8 mouse cellular contexts compared by ENCODE assay signal in genomic region chr4:45971806-45972447, GRCm38 (mm10). TPM values are rescaled to one million over a fixed set of nuclear protein-coding genes. Genes with fewer than 3 reads are reported as not detected.
DNase-seq lines count a peak whose midpoint lies in the region; ATAC-seq and TF ChIP-seq lines count a peak whose summit lies in the region.

No protein-coding gene starts in this region.

- H3K27ac ChIP-seq in forebrain, embryonic 15.5 days (replicated peaks), result no peak overlapping the region
- H3K27ac ChIP-seq in layer of hippocampus, adult 2 months, result peak overlapping the region; percentile 85
- H3K27ac ChIP-seq in lung, embryonic 14.5 days (ENCODE audit: low read depth), result no peak overlapping the region
- no peak overlapping the region for H3K27ac ChIP-seq in olfactory bulb, adult 2 months (ENCODE audit: insufficient read depth, low read depth, low read length)
- H3K27ac ChIP-seq in thymus, adult 2 months (ENCODE audit: control insufficient read depth, insufficient read depth, low read length), result no peak overlapping the region

- H3K9ac ChIP-seq in forebrain, embryonic 15.5 days (replicated peaks), result peak overlapping the region; percentile 60
- peak overlapping the region; percentile 74 for H3K9ac ChIP-seq in lung, embryonic 14.5 days

- TF ChIP-seq POLR2A in olfactory bulb, adult 2 months (IDR thresholded peaks at IDR 0.05; ENCODE audit: insufficient read depth, low read depth, low read length), result peak; percentile 21; the same call in 1 of the 2 replicates
- TF ChIP-seq POLR2A in thymus, adult 2 months (IDR thresholded peaks at IDR 0.05; ENCODE audit: control insufficient read depth, extremely low read depth, insufficient read depth, low read length, poor library complexity), result no peak

- 1% methylated on average over 51 of the region's 51 CpGs for WGBS in forebrain, embryonic 15.5 days
- 2% methylated on average over 51 of the region's 51 CpGs for WGBS in lung, embryonic 14.5 days
- under 1% methylated on average over 51 of the region's 51 CpGs for WGBS in olfactory bulb, adult 2 months
- 1% methylated on average over 51 of the region's 51 CpGs for WGBS in thymus, adult 2 months

- no peaks in the 10 kb centered on the region for H3K9me3 ChIP-seq in forebrain, embryonic 15.5 days
- H3K9me3 ChIP-seq in lung, embryonic 14.5 days (ENCODE audit: low read depth, low read length), result no peaks in the 10 kb centered on the region

- peaks cover 14% of the 10 kb centered on the region; the same call in 1 of the 2 replicates for H3K27me3 ChIP-seq in forebrain, embryonic 15.5 days
- no peaks in the 10 kb centered on the region; the same call in 1 of the 2 replicates for H3K27me3 ChIP-seq in lung, embryonic 14.5 days (ENCODE audit: insufficient read depth, low read length)
- no peaks in the 10 kb centered on the region; the same call in 1 of the 2 replicates for H3K27me3 ChIP-seq in thymus, adult 2 months (ENCODE audit: control insufficient read depth, insufficient read depth, low read length)

- intact Hi-C loops in heart, postnatal 25 days (cut with DNase I), result loop anchor here (2.0 to 5.0 kb wide), 2 partner anchors 55 to 157 kb away; no protein-coding TSS in a partner anchor

- ATAC-seq in forebrain, embryonic 15.5 days (replicated peaks), result peak; percentile 98
- peak; percentile 98 for ATAC-seq in lung, embryonic 14.5 days (ENCODE audit: insufficient read depth)

- H3K4me1 ChIP-seq in forebrain, embryonic 15.5 days, result peaks cover 10% of the 10 kb centered on the region
- no peaks in the 10 kb centered on the region; the same call in 1 of the 2 replicates for H3K4me1 ChIP-seq in lung, embryonic 14.5 days (ENCODE audit: insufficient read depth)
- H3K4me1 ChIP-seq in olfactory bulb, adult 2 months (ENCODE audit: control insufficient read depth, insufficient read depth, low read length), result peaks cover 2% of the 10 kb centered on the region; the same call in 1 of the 2 replicates
- H3K4me1 ChIP-seq in thymus, adult 2 months (replicated peaks; ENCODE audit: control insufficient read depth, insufficient read depth, low read length), result no peaks in the 10 kb centered on the region

- no peaks in the 10 kb centered on the region for H3K36me3 ChIP-seq in forebrain, embryonic 15.5 days
- H3K36me3 ChIP-seq in lung, embryonic 14.5 days (ENCODE audit: insufficient read depth), result no peaks in the 10 kb centered on the region
- no peaks in the 10 kb centered on the region for H3K36me3 ChIP-seq in thymus, adult 2 months (ENCODE audit: control insufficient read depth, insufficient read depth, low read length)

- H3K4me3 ChIP-seq in forebrain, embryonic 15.5 days, result peak overlapping the region; percentile 64
- peak overlapping the region; percentile 75 for H3K4me3 ChIP-seq in layer of hippocampus, adult 2 months
- peak overlapping the region; percentile 91 for H3K4me3 ChIP-seq in lung, embryonic 14.5 days (ENCODE audit: low read depth, low read length)
- H3K4me3 ChIP-seq in olfactory bulb, adult 2 months (ENCODE audit: insufficient read depth, low read depth, low read length), result peak overlapping the region; percentile 86
- H3K4me3 ChIP-seq in thymus, adult 2 months (ENCODE audit: control insufficient read depth, insufficient read depth, low read length), result peak overlapping the region; percentile 57

- DNase-seq in ES-CJ7 (ENCODE audit: low read depth, low spot score), result peak; percentile 89
- DNase-seq in cerebellum, adult 11 months, result peak; percentile 99
- peak; percentile 97 for DNase-seq in heart, postnatal 25 days (ENCODE audit: low spot score)
- peak; percentile 96 to 97 for DNase-seq in layer of hippocampus, adult 2 months (ENCODE audit: low spot score in 2 of 2)
- peak; percentile 98 for DNase-seq in lung, embryonic 14.5 days
- peak; percentile 89 for DNase-seq in thymus, adult 2 months

- H3K4me2 ChIP-seq in forebrain, embryonic 15.5 days (replicated peaks), result peak overlapping the region; percentile 89
- peak overlapping the region; percentile 94 for H3K4me2 ChIP-seq in lung, embryonic 14.5 days

- TF ChIP-seq CTCF in layer of hippocampus, adult 2 months (conservative IDR thresholded peaks at IDR 0.05), result peak; percentile 95
- peak; percentile 88 for TF ChIP-seq CTCF in lung, embryonic 14.5 days (IDR thresholded peaks at IDR 0.05; ENCODE audit: low read depth)
- TF ChIP-seq CTCF in olfactory bulb, adult 2 months (IDR thresholded peaks at IDR 0.05; ENCODE audit: insufficient read depth, low read depth, low read length), result peak; percentile 57; the same call in 1 of the 2 replicates
- peak; percentile 74; the same call in 1 of the 2 replicates for TF ChIP-seq CTCF in thymus, adult 2 months (IDR thresholded peaks at IDR 0.05; ENCODE audit: borderline replicate concordance, control insufficient read depth, extremely low read depth, insufficient read depth, low read length, poor library complexity)

RNA-seq across cellular contexts. Expression of gene Tdrd7, which starts 6.8 kb away (rescaled TPM):
- polyA plus RNA-seq in forebrain, embryonic 15.5 days (2015; fragmentation: Nextera tagmentation; extraction: Ambion mirVana), result 14.6 and 17.3 TPM in 2 replicates
- total RNA-seq in heart, postnatal 25 days (2021), result 10 to 100 TPM in 1 of 2 experiments, 1 to 10 TPM in 1; 9.7 to 11.7 TPM
- total RNA-seq in layer of hippocampus, adult 2 months (2021), result 10 to 100 TPM; 26.5 to 29.7 TPM
- polyA plus RNA-seq in lung, embryonic 14.5 days (2014; fragmentation: Nextera tagmentation; extraction: Ambion mirVana), result 15.8 and 17.0 TPM in 2 replicates
- not detected in 2 replicates for polyA plus RNA-seq in olfactory bulb, adult 2 months (2012; ENCODE audit: insufficient read depth, insufficient read length, low replicate concordance, missing spikeins)
- 4.3 and 5.0 TPM in 2 replicates for polyA plus RNA-seq in thymus, adult 2 months (2012; rRNA removed)
